Mouse (Mus musculus) testis, adult 2 months (tissue): Measurements from ENCODE around the gene Ctbp2.

Source experiments
- CTCF ChIP-seq: fragments of 200-500 bp; IDR thresholded peaks from 2 replicates; pipeline ENCODE4 v1.5.1; 2012; ENCODE audit warnings: low read depth, mild to moderate bottlenecking, inconsistent platforms, low read length, moderate library complexity; ENCODE audit not compliant: control insufficient read depth, insufficient read depth, insufficient replicate concordance
- POLR2A ChIP-seq: fragments of 200-500 bp; IDR thresholded peaks from 2 replicates; pipeline ENCODE4 v1.6.1; 2012; ENCODE audit warnings: low read depth, mild to moderate bottlenecking, inconsistent platforms, low read length, moderate library complexity; ENCODE audit not compliant: control insufficient read depth

DNA sequence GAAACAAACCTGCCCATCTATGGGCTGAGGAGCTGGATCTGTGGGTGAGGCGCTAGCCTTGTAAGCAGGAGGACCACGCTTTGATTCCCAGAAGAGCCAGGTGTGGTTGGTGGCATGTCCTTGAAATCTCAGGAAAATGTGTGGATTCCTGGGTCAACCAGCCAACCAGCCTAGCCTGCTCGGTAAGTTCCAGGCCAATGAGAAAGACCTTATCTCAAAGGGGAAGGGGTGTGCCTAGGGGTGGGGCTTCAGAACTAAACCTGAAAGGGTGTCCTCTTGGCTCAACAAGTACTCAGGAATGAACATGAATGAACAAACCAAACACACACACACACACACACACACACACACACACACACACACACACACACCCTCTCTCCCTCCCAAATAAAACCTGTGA is 82.4 kb downstream of the Ctbp2 start:
- no peak for TF ChIP-seq CTCF
- no peak for TF ChIP-seq POLR2A
